Mouse (Mus musculus): ENCODE measurements at regions not wholly inside any gene's neighbourhood (a gene's known extent, or its start where the extent isn't known, plus 50 kb on each side); places are given as distances from the start of the nearest gene placed in this dataset.

DNA sequence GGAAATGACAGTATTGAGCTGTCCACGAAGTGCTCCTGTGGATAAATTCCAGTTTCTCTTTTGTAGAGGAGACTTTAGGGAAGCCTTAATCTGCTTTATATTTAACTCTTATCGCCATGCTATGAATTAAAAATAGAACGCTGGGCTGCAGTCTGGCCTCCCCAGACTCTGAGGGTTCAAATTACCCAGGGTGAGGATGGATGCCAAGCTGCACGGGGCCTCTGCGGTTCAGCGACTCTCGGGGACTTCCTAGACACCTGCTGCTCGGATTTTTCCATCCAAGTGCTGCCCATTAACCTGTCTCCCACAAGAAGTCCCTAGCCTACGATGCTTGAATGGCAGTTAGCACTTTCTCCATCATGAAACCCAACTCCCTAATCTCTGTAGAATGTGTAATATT is 189.3 kb upstream of the Jade1 start:
- DNase-seq (ENCODE audit: low spot score in 2 of 2), result no peak

DNA sequence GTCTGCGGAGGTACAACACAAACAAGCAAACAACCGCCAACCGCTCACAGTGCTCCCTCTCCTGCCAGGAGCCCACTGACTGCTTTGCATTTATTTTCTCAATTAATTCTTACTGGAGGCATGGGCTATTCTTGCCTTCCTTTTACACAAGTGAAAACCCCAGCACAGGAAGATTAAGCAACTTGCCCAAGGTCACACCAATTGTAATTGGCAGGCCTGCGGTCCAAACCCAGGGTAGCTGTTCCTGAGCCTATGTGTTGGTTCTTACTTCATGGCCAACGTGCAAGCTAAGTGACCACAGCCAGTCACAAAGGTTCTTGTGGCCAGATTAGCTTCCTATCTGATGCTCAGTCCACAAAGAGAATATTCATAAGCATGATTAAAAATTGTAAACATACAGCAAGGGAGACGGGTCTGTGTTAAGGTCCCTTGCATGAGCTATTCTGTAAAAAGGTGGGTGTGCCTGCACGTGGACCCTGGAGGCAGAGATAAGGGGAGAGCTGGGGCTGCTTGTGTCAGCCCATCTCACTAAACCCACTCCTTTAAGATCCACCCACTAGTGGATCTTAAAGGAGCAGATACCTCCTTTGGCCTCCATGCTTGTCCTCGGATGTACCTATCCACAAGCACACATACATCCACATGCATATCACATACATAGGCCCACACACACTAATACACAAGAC is 190.2 kb upstream of the Jade1 start:
- DNase-seq (ENCODE audit: low spot score in 2 of 2), result no peak

- DNase-seq (ENCODE audit: low spot score in 2 of 2), result no peak
Measured at GRCm38 (mm10) chr3:41363947-41364346, 191.6 kb upstream of the Jade1 start.

DNA sequence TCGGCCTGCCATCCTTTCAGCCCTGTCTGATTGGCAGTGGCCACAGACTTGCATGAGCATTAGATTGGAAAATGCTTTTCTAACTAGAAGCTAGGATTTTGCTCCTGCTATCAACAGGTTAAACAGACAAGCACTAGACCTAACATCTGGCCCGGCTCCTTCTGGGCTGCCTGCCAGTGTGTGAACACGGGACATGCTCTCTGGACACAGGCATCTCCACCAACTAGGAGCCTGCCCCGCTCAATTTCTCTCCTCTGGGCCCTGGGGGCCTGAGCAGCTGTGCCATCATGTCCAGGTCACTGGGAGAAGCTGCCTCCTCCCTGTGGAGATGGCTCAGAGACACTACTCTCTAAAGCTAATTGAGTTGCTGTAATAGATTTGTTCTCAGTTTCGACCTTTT is 195.3 kb upstream of the Jade1 start:
- DNase-seq (ENCODE audit: low spot score in 2 of 2), result no peak

DNA sequence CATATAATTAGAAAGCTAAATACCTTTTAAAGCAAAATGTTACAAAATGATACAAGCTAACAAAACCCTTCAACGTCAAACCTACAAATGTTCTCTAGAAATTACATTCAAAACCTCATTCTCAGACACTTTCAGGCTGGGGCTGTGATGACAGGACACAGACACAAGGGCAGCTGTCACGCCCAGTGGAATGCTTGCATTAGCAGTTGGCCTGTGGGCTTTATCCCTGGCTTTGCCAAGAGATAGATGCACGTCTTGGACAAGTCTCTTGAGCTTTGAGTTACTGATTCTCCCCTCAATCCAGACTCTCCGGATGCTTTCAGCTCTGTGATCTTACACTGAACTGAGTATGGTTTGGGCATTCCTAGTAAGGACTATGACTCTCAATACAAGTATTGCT is 196.1 kb upstream of the Jade1 start:
- no peak for DNase-seq (ENCODE audit: low spot score in 2 of 2)

GRCm38 (mm10) chr3:41353021-41353420 is 202.5 kb upstream of the Jade1 start:
- no peak for DNase-seq (ENCODE audit: low spot score in 2 of 2)

DNA sequence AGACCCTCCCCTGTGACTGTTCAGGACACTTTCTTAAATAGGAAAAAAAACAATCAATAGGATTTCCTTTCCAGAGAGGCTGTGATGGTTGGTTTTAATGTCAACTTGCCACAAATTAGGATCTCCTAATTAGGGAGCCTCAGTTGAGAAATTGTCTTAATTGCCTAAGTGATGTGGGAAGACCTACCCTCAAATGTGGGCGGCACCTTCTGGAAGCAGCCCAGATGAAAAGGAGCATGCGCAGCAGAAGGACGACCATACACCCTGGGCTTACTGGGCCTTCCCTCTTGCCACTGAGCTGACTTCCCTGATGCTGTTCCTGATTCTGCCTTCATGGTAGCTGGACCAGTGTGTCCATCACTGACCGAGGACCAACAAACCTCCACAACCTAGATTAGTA is 203.7 kb upstream of the Jade1 start:
- no peak for DNase-seq (ENCODE audit: low spot score in 2 of 2)

DNA sequence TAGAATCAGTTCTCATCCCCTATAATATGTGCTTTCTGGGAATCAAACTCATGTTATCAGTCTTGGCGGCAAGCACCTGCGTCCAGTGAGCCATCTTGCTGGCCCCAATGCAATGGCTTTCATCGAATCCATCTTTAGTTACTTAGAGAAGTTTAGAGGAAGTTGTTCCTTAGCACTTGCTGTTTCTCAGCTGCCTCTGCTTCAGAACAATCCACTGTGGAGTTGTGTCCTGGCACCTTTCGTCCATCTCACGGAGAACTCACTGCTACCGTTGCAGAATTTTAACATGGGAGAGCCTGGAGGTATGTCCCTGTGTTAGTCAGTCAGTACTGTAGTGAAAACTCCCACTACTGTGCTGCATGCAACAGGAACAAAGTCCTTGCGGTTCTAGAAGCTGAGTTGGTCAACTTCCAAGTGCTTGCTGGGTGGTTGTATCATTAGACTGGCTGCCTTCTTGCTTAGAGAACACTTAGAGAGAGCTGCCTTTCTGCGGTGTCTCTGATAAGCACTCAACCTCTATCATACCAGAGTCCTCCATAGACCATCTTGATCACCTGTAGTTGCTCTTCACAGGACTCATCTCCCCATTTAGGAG is 204.3 kb upstream of the Jade1 start:
- DNase-seq (ENCODE audit: low spot score in 2 of 2), result no peak

- no peak for DNase-seq (ENCODE audit: low spot score in 2 of 2)
Measured at GRCm38 (mm10) chr3:41350331-41350730, 205.2 kb upstream of the Jade1 start.

GRCm38 (mm10) chr3:41348795-41349194 is 206.7 kb upstream of the Jade1 start:
- DNase-seq (ENCODE audit: low spot score in 2 of 2), result peak; percentile 18 to 41

DNA sequence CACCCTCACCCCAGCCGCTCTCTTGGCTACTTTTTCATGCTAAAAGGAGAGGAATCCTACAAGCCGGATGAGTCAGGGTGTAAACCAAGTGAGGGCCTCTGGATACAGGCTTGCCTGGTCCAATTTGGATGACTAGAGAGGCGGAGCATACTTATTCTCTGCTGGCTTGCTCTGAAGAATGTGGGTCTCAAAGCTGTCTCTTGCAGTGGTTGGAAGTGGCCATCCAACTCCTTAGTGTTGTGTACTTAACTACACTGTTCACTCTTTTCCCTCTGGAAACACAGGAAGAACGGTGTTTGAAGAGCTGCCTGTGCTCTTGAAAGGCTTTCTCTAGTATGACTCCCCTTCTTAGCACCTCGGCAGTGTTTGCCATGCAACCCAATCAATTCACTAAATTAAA is 208.7 kb upstream of the Jade1 start:
- DNase-seq (ENCODE audit: low spot score in 2 of 2), result no peak

GRCm38 (mm10) chr3:41343431-41343830 is 212.1 kb upstream of the Jade1 start:
- no peak for DNase-seq (ENCODE audit: low spot score in 2 of 2)

- DNase-seq (ENCODE audit: low spot score in 2 of 2), result no peak
Measured at GRCm38 (mm10) chr3:41332481-41332880, 223.1 kb upstream of the Jade1 start.

GRCm38 (mm10) chr3:41330356-41330755 is 225.2 kb upstream of the Jade1 start:
- no peak for DNase-seq (ENCODE audit: low spot score in 2 of 2)

DNA sequence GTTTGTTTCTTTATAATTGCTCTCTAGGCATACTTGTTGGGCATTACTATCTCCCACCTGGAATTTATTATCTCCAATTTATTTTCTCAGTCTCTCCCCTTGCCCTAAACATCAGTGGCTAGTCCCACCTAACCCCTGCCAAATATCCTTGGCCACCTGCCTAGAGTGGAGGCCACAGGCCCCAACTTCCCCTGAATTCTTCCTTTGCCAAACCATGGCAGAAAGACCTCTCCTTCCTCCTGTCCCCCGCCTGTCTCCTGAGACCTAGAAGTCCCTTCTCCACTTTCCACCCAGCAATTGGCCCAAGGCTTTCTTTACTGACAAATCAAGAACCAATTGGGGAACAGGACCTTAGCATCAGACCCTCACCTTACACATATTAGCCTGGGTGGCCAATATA is 226.7 kb upstream of the Jade1 start:
- no peak for DNase-seq (ENCODE audit: low spot score in 2 of 2)

- no peak for DNase-seq (ENCODE audit: low spot score in 2 of 2)
Measured at GRCm38 (mm10) chr3:41326211-41327104, 229.1 kb upstream of the Jade1 start.

GRCm38 (mm10) chr3:41321808-41322207 is 233.7 kb upstream of the Jade1 start:
- DNase-seq (ENCODE audit: low spot score in 2 of 2), result no peak

GRCm38 (mm10) chr3:41319214-41319856 is 236.2 kb upstream of the Jade1 start:
- DNase-seq (ENCODE audit: low spot score in 2 of 2), result no peak

DNA sequence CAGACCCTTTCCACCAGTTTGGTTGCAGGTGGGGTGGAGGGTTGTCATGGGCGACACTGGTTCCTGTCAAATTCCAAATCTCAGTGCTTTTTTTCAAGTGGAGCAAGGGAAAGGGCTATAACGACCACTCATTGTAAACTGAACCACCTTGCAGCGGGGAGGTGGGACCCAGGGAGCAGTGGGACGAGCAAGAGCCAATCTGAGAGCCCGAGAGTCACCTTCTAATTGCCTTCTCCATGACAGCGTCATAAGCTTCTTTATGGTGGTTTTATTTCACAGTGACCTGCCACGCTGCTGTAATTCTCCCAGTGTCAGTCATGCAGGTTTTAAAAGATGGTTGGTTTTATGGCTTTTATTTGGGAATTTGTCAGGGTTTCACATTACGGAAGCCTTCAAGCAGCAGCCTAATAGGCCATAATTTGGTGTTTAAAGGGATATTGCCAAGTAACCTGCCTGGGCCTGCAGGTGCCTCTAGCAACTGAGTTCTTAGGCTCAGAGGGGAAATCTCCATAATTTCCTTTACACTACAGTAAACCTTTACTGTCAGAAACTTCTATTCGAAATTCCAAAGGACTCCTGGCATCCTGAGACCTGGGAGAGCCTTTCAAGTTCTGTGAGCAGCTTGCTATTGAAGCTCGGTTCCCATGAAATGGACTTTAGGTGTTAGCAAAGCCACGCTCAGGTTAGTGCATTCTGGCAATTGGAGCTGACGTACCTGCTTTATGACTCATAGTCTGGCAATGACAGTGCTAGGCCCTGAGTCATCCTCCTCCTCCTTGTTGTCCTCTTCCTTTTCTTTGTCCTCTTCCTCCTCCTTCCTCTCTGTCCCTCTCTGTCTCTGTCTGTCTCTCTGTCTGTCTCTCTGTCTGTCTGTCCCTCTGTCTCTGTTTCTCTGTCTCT is 235.6 kb upstream of the Pgrmc2 start:
- DNase-seq (ENCODE audit: low spot score in 2 of 2), result no peak

- no peak for DNase-seq (ENCODE audit: low spot score in 2 of 2)
Measured at GRCm38 (mm10) chr3:41317170-41317569, 234.3 kb upstream of the Pgrmc2 start.

DNA sequence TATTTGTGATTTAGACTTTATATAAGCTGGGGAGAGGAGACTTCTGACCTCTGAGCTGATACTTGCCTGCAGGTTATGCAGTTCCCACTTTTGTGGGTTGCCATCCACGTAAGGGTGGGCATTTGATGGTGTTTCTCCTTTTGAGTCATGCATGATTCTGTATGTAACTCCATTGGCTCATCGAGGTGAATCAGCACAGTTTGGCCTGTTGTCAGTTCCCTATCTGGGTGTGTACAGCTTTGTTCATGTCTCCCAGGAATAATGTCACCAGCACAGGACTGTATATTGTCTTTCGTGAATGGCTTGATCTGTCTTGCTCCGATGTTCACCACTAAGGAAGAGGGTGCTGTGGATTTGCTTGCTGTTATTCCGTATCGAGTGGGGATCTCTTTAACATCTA is 229.6 kb upstream of the Pgrmc2 start:
- DNase-seq (ENCODE audit: low spot score in 2 of 2), result no peak
